Mouse (Mus musculus): ENCODE data around the gene Olfr328.

GRCm38 (mm10) chr11:58602062-58602461 lies 46.6 kb upstream of the Olfr328 start:
- TF ChIP-seq CTCF (IDR thresholded peaks at IDR 0.05; ENCODE audit: low read depth, low read length), result no peak
- TF ChIP-seq EP300 (IDR thresholded peaks at IDR 0.05; ENCODE audit: insufficient read depth, low read depth, low read length), result no peak
